Mouse (Mus musculus) brown adipose tissue, adult 24 weeks (tissue): Measurements from ENCODE around the gene Naxe. TPM values are rescaled to one million over a fixed set of nuclear protein-coding genes. Genes with fewer than 3 reads are reported as not detected.

Experiments
- H3K27ac ChIP-seq: fragments of 200-500 bp; replicated peaks from 2 replicates; pipeline ENCODE4 v1.5.1; 2012; ENCODE audit warnings: low read depth, mild to moderate bottlenecking, low read length
- H3K4me1 ChIP-seq: fragments of 200-500 bp; 2 replicates; pipeline ENCODE4 v1.6.1; 2012; ENCODE audit warnings: low read length, mixed read lengths; ENCODE audit not compliant: control insufficient read depth, insufficient read depth, insufficient read length
- H3K4me3 ChIP-seq: fragments of 200-500 bp; 2 replicates; pipeline ENCODE4 v1.5.1; 2012; ENCODE audit warnings: low read depth, mild to moderate bottlenecking, low read length, moderate library complexity; ENCODE audit not compliant: insufficient read depth
- polyA plus RNA-seq: library from polyadenylated mRNA; stranded (reverse); fragments of >200 nt; gene quantifications from 2 replicates; pipeline ENCODE4 v1.2.4, GENCODE M21; 2012; ENCODE audit not compliant: missing spikeins, insufficient read depth, insufficient read length

Naxe gene
- 152 and 153 TPM in 2 replicates for polyA plus RNA-seq

DNA sequence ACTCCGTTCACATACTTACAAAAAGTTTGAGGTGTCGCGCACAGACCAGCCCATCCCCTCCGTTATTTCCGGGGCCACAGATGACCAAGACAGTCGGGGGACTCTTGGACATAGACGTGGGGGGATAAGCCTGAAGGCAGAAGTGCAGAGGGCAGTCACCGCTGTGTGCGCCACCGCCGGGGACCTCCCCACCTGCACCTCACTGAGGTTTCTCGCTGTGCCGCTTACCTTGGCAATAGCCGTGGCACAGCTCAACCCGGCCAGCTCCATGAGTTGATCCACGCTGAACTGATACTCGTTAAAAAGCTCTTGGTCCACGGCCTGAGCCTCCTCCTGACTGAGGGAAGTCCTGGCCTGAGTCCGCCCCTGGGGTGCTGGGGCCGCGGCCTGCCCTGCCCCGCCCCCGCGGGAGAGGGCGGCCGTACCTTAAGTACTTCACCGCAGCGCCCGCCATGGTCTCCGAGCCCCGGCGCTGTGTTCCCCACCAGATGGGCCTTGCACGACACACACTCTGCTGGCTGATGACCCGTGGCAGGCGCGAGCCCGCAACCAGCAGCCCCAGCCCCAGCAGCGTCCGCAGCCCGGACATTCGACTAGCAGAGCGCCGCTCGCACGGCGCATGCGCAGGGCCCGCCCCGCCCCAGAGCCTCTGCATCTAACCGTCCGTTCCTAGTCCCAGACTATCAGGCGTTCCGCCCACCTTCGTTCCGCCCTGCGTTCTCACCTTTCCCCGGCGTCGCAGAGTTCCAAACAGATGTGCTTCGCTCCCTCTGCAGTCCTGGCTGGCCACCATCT is at the start of gene Naxe:
Naxe (minus strand) TSS at position 594 of the 795 bp plus-strand sequence.
- H3K4me1 ChIP-seq = no peaks in the 10 kb centered on the region
- H3K27ac ChIP-seq = 0 out of 2 replicates have a peak within 1 kb of the TSS, but pooled peaks have one; percentile 48
- H3K4me3 ChIP-seq = peak within 1 kb of the TSS; percentile 98

GRCm38 (mm10) chr3:88106126-88106525 is 47.8 kb upstream of the Naxe start:
- peaks cover 8% of the 10 kb centered on the region for H3K4me1 ChIP-seq
- H3K4me3 ChIP-seq = no peak overlapping the region
- no peak overlapping the region for H3K27ac ChIP-seq

DNA sequence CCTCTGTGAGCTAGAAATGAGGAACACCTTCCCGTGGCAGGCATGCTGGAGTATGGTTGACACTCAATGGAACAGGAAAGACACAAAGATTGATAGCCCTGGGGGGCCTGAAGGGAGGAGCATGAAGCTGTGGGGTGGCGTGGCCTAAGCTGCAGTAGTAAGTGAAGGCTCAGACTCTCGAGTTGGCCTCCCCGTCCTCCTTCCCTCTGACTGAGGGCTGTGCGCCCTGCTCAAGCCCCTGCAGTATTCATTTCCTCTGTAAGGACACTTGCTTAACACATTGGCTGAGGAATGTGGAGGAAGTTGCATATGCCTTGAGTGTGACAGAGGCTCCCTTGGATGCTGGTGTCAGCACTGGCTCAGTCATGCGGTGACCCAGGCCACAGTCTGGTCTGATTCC is 44.3 kb upstream of the Naxe start:
- Histone ChIP-seq H3K4me1 (peaks cover 8% of the 10 kb centered on the region), H3K27ac (peak overlapping the region; percentile 75), H3K4me3 (no peak overlapping the region)

GRCm38 (mm10) chr3:88102196-88102595 is 43.9 kb upstream of the Naxe start:
- peaks cover 8% of the 10 kb centered on the region for H3K4me1 ChIP-seq
- peak overlapping the region; percentile 75 for H3K27ac ChIP-seq
- H3K4me3 ChIP-seq = no peak overlapping the region

DNA sequence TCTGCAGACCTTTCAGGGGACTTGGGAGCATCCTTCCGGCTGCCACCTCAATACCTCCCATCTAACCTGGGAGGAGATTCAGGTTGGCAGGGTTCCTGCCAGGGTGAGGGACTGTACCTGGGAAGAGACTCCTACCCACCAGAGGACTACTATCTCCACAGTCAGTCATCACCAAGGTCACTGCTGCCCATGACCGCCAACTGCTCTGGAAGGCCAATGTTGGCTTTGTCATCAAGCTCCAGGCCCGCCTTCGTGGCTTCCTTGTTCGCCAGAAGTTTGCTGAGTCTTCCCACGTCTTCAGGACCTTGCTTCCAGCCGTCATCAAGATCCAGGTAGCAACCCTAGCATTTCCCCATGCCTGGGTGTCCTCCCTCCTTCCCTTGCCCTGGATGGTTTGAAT is 43.4 kb upstream of the Naxe start:
- Histone ChIP-seq H3K27ac (peak overlapping the region; percentile 12), H3K4me1 (peaks cover 8% of the 10 kb centered on the region), H3K4me3 (no peak overlapping the region)

GRCm38 (mm10) chr3:88100251-88100650 is 42.0 kb upstream of the Naxe start:
- H3K4me3 ChIP-seq = no peak overlapping the region
- no peak overlapping the region for H3K27ac ChIP-seq
- H3K4me1 ChIP-seq = peaks cover 8% of the 10 kb centered on the region

DNA sequence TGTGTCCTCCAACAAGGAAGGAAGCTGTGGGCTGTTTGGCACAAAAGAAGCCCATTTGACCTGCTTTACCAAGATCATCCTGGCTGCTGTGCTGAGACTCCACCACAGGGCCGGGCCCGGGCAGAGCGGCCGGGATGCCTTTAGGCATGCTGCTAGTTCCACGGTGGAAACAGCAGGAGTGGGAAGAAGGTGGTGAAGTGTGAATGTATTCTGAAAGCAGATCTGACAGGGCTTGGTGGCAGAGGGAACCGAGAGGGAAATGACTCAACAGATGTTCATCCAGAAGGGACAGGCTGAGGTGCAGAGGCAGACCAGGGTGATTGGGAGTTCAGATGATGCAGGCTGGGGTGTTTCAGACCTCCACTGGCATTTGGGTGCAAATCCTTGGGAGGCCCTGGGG is 39.4 kb upstream of the Naxe start:
- Histone ChIP-seq H3K4me1 (peaks cover 2% of the 10 kb centered on the region), H3K4me3 (no peak overlapping the region), H3K27ac (no peak overlapping the region)

- Histone ChIP-seq H3K4me1 (no peaks in the 10 kb centered on the region), H3K4me3 (no peak overlapping the region), H3K27ac (no peak overlapping the region)
These were observed 35.8 kb upstream of the Naxe start for GRCm38 (mm10) chr3:88094126-88094525.

DNA sequence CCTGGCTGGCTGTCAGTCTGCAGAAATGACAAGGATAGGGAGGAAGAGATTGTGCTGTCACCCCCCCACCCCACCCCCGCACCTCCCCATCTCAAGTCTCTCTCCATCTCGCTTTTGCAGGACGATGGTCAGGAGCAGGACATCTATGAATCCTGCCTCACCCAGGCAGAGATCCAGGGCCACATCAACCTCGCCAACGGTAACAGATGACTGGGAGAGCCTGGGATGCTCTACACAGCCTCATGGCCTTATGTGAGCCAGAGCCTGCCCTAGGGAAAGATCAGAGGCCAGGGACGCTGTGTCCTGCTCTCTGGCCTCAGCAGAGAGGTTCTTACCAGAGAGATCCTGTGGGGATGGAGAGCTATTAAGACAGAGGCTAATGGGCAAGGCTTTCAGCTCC is 32.3 kb upstream of the Naxe start:
- Histone ChIP-seq H3K4me3 (no peak overlapping the region), H3K27ac (no peak overlapping the region), H3K4me1 (no peaks in the 10 kb centered on the region)

DNA sequence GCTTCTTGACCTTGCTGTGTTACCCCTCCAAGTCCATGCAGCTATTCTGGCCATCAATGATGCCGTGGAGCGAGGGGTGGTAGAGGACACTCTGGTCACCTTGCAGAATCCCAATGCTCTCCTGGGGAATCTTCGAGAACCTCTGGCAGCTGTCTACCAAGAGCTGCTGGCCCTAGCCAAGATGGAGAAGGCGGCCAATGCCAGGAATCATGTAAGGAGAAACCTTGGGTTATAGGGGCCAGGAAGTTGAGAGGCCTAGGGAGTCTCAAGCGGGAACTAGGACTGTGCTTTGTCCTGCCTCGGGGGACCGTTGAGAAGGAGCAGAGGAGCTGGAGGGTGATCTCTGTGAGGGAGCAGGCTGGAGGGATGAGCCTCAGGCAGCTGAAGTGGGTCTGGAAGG is 31.8 kb upstream of the Naxe start:
- Histone ChIP-seq H3K4me1 (no peaks in the 10 kb centered on the region), H3K27ac (no peak overlapping the region), H3K4me3 (no peak overlapping the region)

- H3K27ac ChIP-seq = no peak overlapping the region
- no peak overlapping the region for H3K4me3 ChIP-seq
- no peaks in the 10 kb centered on the region for H3K4me1 ChIP-seq
These were observed 29.4 kb upstream of the Naxe start for GRCm38 (mm10) chr3:88087688-88088087.

GRCm38 (mm10) chr3:88085459-88085858 is 27.2 kb upstream of the Naxe start:
- Histone ChIP-seq H3K4me1 (no peaks in the 10 kb centered on the region), H3K27ac (no peak overlapping the region), H3K4me3 (no peak overlapping the region)

DNA sequence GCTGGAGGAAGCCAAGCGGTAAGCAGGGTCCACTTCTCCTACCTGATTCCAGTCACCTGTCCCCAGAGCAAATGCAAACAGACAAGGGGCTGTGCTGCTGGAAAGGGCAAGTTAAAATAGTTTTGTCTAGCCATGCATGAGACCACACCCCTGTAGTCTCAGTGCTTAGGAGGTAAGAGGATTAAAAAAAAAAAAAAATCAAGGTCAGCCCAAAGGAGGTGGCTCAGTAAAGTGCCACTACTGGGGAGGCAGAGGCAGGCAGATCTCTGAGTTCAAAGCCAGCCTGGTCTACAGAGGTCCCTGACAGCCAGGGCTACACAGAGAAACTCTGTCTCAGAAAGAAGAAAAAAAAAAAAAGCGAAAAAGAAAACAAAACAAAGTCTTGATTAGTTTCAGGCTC is 25.7 kb upstream of the Naxe start:
- Histone ChIP-seq H3K4me1 (no peaks in the 10 kb centered on the region), H3K27ac (no peak overlapping the region), H3K4me3 (no peak overlapping the region)

- H3K4me1 ChIP-seq = no peaks in the 10 kb centered on the region
- no peak overlapping the region for H3K4me3 ChIP-seq
- H3K27ac ChIP-seq = no peak overlapping the region
These were observed 24.4 kb upstream of the Naxe start for GRCm38 (mm10) chr3:88082663-88083062.

- H3K4me1 ChIP-seq = no peaks in the 10 kb centered on the region
- H3K4me3 ChIP-seq = peak overlapping the region; percentile 30; the same call in 1 of the 2 replicates
- no peak overlapping the region for H3K27ac ChIP-seq
These were observed 23.9 kb upstream of the Naxe start for GRCm38 (mm10) chr3:88082224-88082618.
